Mouse (Mus musculus) urinary bladder, postnatal 4 days (tissue): ENCODE results near the gene Abca2.

Source experiments
- DNase-seq, 2 experiments: peaks; one replicate each; pipeline ENCODE4 v3.0.0; 2021 to 2022; ENCODE audit warnings: low spot score in 2 of 2

Gene Abca2

GRCm38 (mm10) chr2:25460551-25461309 is 32.2 kb downstream of the Abca2 start, which contains the start of gene Paxx:
Paxx (minus strand) TSS chr2:25461094.
- peak; percentile 89 to 90 for DNase-seq

- no peak for DNase-seq
These were observed 32.9 kb downstream of the Abca2 start for GRCm38 (mm10) chr2:25461407-25461806.

GRCm38 (mm10) chr2:25463630-25464029 is 35.1 kb downstream of the Abca2 start:
- DNase-seq: no peak

GRCm38 (mm10) chr2:25465256-25465655 is 36.8 kb downstream of the Abca2 start:
- DNase-seq: no peak

GRCm38 (mm10) chr2:25465816-25466635 is 37.5 kb downstream of the Abca2 start:
- DNase-seq: no peak

- no peak for DNase-seq
These were observed 39.3 kb downstream of the Abca2 start for GRCm38 (mm10) chr2:25467606-25468303.

GRCm38 (mm10) chr2:25468962-25469915 is 40.7 kb downstream of the Abca2 start:
- DNase-seq: no peak

GRCm38 (mm10) chr2:25469969-25470368 is 41.5 kb downstream of the Abca2 start, which contains the start of gene Ptgds:
Ptgds (minus strand) TSS chr2:25470046.
- no peak for DNase-seq

- DNase-seq: no peak
These were observed 44.0 kb downstream of the Abca2 start for GRCm38 (mm10) chr2:25472550-25472949.

- no peak for DNase-seq
These were observed 49.0 kb downstream of the Abca2 start for GRCm38 (mm10) chr2:25477541-25477940.

- DNase-seq: no peak
These were observed 49.6 kb downstream of the Abca2 start for GRCm38 (mm10) chr2:25477967-25478675.

GRCm38 (mm10) chr2:25479551-25480311 is 51.2 kb downstream of the Abca2 start:
- DNase-seq: no peak

GRCm38 (mm10) chr2:25480541-25480940 is 52.0 kb downstream of the Abca2 start:
- DNase-seq: no peak

GRCm38 (mm10) chr2:25482969-25483368 is 54.5 kb downstream of the Abca2 start:
- DNase-seq: no peak

GRCm38 (mm10) chr2:25484901-25485647 is 56.6 kb downstream of the Abca2 start:
- DNase-seq: no peak

- no peak for DNase-seq
These were observed 59.6 kb downstream of the Abca2 start for GRCm38 (mm10) chr2:25487965-25488670.

- DNase-seq: no peak
These were observed 60.2 kb downstream of the Abca2 start for GRCm38 (mm10) chr2:25488671-25489068.

GRCm38 (mm10) chr2:25492988-25493387 is 64.5 kb downstream of the Abca2 start:
- DNase-seq: no peak
